Comparison of ENCODE assay signal across 9 mouse cellular contexts in the genomic region with DNA sequence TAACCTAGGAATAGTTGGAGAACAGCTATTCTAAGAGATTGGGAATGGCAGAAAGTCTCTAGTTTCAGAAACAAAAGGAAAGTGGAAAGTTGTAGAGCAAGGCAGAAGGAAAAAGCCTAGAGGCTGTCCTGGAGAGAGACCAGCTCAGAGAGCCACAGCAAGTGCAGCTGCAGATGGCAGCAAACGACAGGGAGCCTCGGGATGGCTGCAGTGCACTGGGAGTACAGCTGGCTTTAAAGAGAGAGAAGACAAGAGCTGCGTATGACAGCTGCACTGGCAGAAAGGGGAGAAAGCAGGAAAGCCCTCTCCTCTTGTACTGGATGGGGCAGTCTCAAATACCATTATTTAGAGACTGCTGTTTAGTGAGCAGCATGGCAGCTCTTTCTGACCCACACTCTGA. TPM values are rescaled to one million over a fixed set of nuclear protein-coding genes. Genes with fewer than 3 reads are reported as not detected.
DNase-seq lines count a peak whose midpoint lies in the region; ATAC-seq and TF ChIP-seq lines count a peak whose summit lies in the region.
"Had no signal": no experiment of that assay in that cellular context is flagged by ENCODE, and none has a peak within 500 bp of the region (broad histone marks: within the 10 kb centered on the region; RNA-seq: fewer than 3 reads in every experiment).

No protein-coding gene starts in this region.

- no peak for DNase-seq in forebrain, embryonic 11.5 days (ENCODE audit: low spot score)
- peak; percentile 46 for DNase-seq in lung, embryonic 14.5 days
- DNase-seq in lung, adult 2 months, result no peak
- DNase-seq in embryonic facial prominence, embryonic 14.5 days (ENCODE audit: low spot score), result peak; percentile 49
- DNase-seq in urinary bladder, postnatal 4 days (ENCODE audit: low spot score in 2 of 2), result no peak
- no peak for DNase-seq in urinary bladder, adult 2 months (ENCODE audit: low spot score)

- TF ChIP-seq POLR2A in lung, adult 2 months (IDR thresholded peaks at IDR 0.05; ENCODE audit: borderline replicate concordance, extremely low read depth, low read depth, low read length), result no peak

- TF ChIP-seq CTCF in lung, embryonic 14.5 days (IDR thresholded peaks at IDR 0.05; ENCODE audit: low read depth), result peak; percentile 30; the same call in 1 of the 2 replicates
- TF ChIP-seq CTCF in lung, adult 2 months (IDR thresholded peaks at IDR 0.05; ENCODE audit: insufficient read depth, low read length), result no peak

- no peak overlapping the region for H3K4me2 ChIP-seq in forebrain, embryonic 15.5 days (replicated peaks)
- H3K4me2 ChIP-seq in forebrain, embryonic 11.5 days (ENCODE audit: low read depth, low read length, severe bottlenecking), result no peak overlapping the region
- no peak overlapping the region for H3K4me2 ChIP-seq in lung, embryonic 14.5 days
- no peak overlapping the region for H3K4me2 ChIP-seq in embryonic facial prominence, embryonic 14.5 days (ENCODE audit: low read depth, low read length)
- no peak overlapping the region for H3K4me2 ChIP-seq in neural tube, embryonic 12.5 days (replicated peaks)
- H3K4me2 ChIP-seq: embryonic facial prominence, embryonic 12.5 days had no signal

- peak; percentile 71; the same call in 1 of the 2 replicates for ATAC-seq in forebrain, embryonic 15.5 days (replicated peaks)
- ATAC-seq in forebrain, embryonic 11.5 days (replicated peaks; ENCODE audit: low FRiP score), result no peak
- no peak for ATAC-seq in lung, embryonic 14.5 days (ENCODE audit: insufficient read depth)
- ATAC-seq in embryonic facial prominence, embryonic 14.5 days (ENCODE audit: low read depth), result no peak
- ATAC-seq in neural tube, embryonic 12.5 days (ENCODE audit: low FRiP score, low read depth), result peak; percentile 53; the same call in 1 of the 2 replicates

- H3K27ac ChIP-seq in forebrain, embryonic 15.5 days (replicated peaks), result no peak overlapping the region
- H3K27ac ChIP-seq in forebrain, embryonic 11.5 days (ENCODE audit: low read depth, low read length), result no peak overlapping the region
- H3K27ac ChIP-seq in lung, embryonic 14.5 days (ENCODE audit: low read depth), result no peak overlapping the region
- H3K27ac ChIP-seq in embryonic facial prominence, embryonic 14.5 days (replicated peaks; ENCODE audit: low read depth, low read length), result no peak overlapping the region
- no peak overlapping the region for H3K27ac ChIP-seq in neural tube, embryonic 12.5 days
- H3K27ac ChIP-seq: embryonic facial prominence, embryonic 12.5 days had no signal

- no peaks in the 10 kb centered on the region for H3K4me1 ChIP-seq in forebrain, embryonic 15.5 days
- H3K4me1 ChIP-seq in forebrain, embryonic 11.5 days (replicated peaks; ENCODE audit: control insufficient read depth, insufficient read depth, low read length), result no peaks in the 10 kb centered on the region
- H3K4me1 ChIP-seq in lung, embryonic 14.5 days (ENCODE audit: insufficient read depth), result no peaks in the 10 kb centered on the region
- no peaks in the 10 kb centered on the region for H3K4me1 ChIP-seq in lung, adult 2 months (ENCODE audit: control insufficient read depth, insufficient read depth, low read length)
- H3K4me1 ChIP-seq in embryonic facial prominence, embryonic 14.5 days (ENCODE audit: control insufficient read depth, insufficient read depth, low read length), result no peaks in the 10 kb centered on the region
- no peaks in the 10 kb centered on the region for H3K4me1 ChIP-seq in neural tube, embryonic 12.5 days
- H3K4me1 ChIP-seq: embryonic facial prominence, embryonic 12.5 days had no signal

- 19% methylated on average over 3 of the region's 3 CpGs for WGBS in forebrain, embryonic 15.5 days
- WGBS in forebrain, embryonic 11.5 days, result 28% methylated on average over 3 of the region's 3 CpGs
- WGBS in lung, embryonic 14.5 days, result 4% methylated on average over 3 of the region's 3 CpGs
- WGBS in lung, adult 2 months, result 13% methylated on average over 3 of the region's 3 CpGs
- whole genome bisulfite sequencing in embryonic facial prominence, embryonic 14.5 days, result 7% methylated on average over 3 of the region's 3 CpGs
- WGBS in neural tube, embryonic 12.5 days, result 10% methylated on average over 3 of the region's 3 CpGs

- no peaks in the 10 kb centered on the region for H3K36me3 ChIP-seq in forebrain, embryonic 15.5 days
- no peaks in the 10 kb centered on the region for H3K36me3 ChIP-seq in forebrain, embryonic 11.5 days (ENCODE audit: control insufficient read depth, insufficient read depth, low read length)
- H3K36me3 ChIP-seq in lung, embryonic 14.5 days (ENCODE audit: insufficient read depth), result no peaks in the 10 kb centered on the region
- no peaks in the 10 kb centered on the region for H3K36me3 ChIP-seq in embryonic facial prominence, embryonic 14.5 days (ENCODE audit: control insufficient read depth, insufficient read depth, low read length)
- H3K36me3 ChIP-seq in neural tube, embryonic 12.5 days, result no peaks in the 10 kb centered on the region
- H3K36me3 ChIP-seq: embryonic facial prominence, embryonic 12.5 days had no signal

- no peaks in the 10 kb centered on the region for H3K27me3 ChIP-seq in forebrain, embryonic 15.5 days
- no peaks in the 10 kb centered on the region for H3K27me3 ChIP-seq in forebrain, embryonic 11.5 days (ENCODE audit: control insufficient read depth, insufficient read depth, low read length)
- no peaks in the 10 kb centered on the region for H3K27me3 ChIP-seq in lung, embryonic 14.5 days (ENCODE audit: insufficient read depth, low read length)
- H3K27me3 ChIP-seq in embryonic facial prominence, embryonic 14.5 days (replicated peaks; ENCODE audit: control insufficient read depth, insufficient read depth, low read length), result no peaks in the 10 kb centered on the region
- no peaks in the 10 kb centered on the region for H3K27me3 ChIP-seq in neural tube, embryonic 12.5 days (replicated peaks)
- H3K27me3 ChIP-seq: embryonic facial prominence, embryonic 12.5 days had no signal

- H3K9me3 ChIP-seq in forebrain, embryonic 15.5 days, result no peaks in the 10 kb centered on the region
- no peaks in the 10 kb centered on the region for H3K9me3 ChIP-seq in forebrain, embryonic 11.5 days (ENCODE audit: control insufficient read depth, low read length)
- H3K9me3 ChIP-seq in lung, embryonic 14.5 days (ENCODE audit: low read depth, low read length), result no peaks in the 10 kb centered on the region
- H3K9me3 ChIP-seq in embryonic facial prominence, embryonic 14.5 days (ENCODE audit: control insufficient read depth, low read length), result no peaks in the 10 kb centered on the region
- H3K9me3 ChIP-seq in neural tube, embryonic 12.5 days, result no peaks in the 10 kb centered on the region
- H3K9me3 ChIP-seq: embryonic facial prominence, embryonic 12.5 days had no signal

- H3K4me3 ChIP-seq in forebrain, embryonic 15.5 days, result no peak overlapping the region
- no peak overlapping the region for H3K4me3 ChIP-seq in forebrain, embryonic 11.5 days (ENCODE audit: low read depth, low read length)
- no peak overlapping the region for H3K4me3 ChIP-seq in lung, embryonic 14.5 days (ENCODE audit: low read depth, low read length)
- no peak overlapping the region for H3K4me3 ChIP-seq in lung, adult 2 months (replicated peaks; ENCODE audit: extremely low read depth, low read depth, low read length)
- H3K4me3 ChIP-seq in embryonic facial prominence, embryonic 14.5 days (ENCODE audit: low read depth, low read length), result no peak overlapping the region
- H3K4me3 ChIP-seq in neural tube, embryonic 12.5 days, result no peak overlapping the region
- H3K4me3 ChIP-seq: embryonic facial prominence, embryonic 12.5 days had no signal

- no peak overlapping the region for H3K9ac ChIP-seq in forebrain, embryonic 15.5 days (replicated peaks)
- no peak overlapping the region for H3K9ac ChIP-seq in forebrain, embryonic 11.5 days (ENCODE audit: low read length)
- no peak overlapping the region for H3K9ac ChIP-seq in lung, embryonic 14.5 days
- H3K9ac ChIP-seq in embryonic facial prominence, embryonic 14.5 days (ENCODE audit: low read depth, low read length), result no peak overlapping the region
- H3K9ac ChIP-seq in neural tube, embryonic 12.5 days, result no peak overlapping the region
- H3K9ac ChIP-seq: embryonic facial prominence, embryonic 12.5 days had no signal

RNA-seq across cellular contexts. Expression of gene Stxbp5l, which starts 37.7 kb away (rescaled TPM):
- 6.2 and 7.8 TPM in 2 replicates for polyA plus RNA-seq in forebrain, embryonic 15.5 days (2015; fragmentation: Nextera tagmentation; extraction: Ambion mirVana)
- polyA plus RNA-seq in forebrain, embryonic 11.5 days (2014; fragmentation: Nextera tagmentation; extraction: Ambion mirVana), result 2.6 and 3.1 TPM in 2 replicates
- 0.12 and 0.24 TPM in 2 replicates for polyA plus RNA-seq in lung, embryonic 14.5 days (2014; fragmentation: Nextera tagmentation; extraction: Ambion mirVana)
- polyA plus RNA-seq in lung, adult 2 months (2012; rRNA removed), result not detected in 2 replicates
- 0.35 and 0.94 TPM in 2 replicates for polyA plus RNA-seq in embryonic facial prominence, embryonic 14.5 days (2014; fragmentation: Nextera tagmentation; extraction: Ambion mirVana)
- 5.4 and 7.2 TPM in 2 replicates for polyA plus RNA-seq in neural tube, embryonic 12.5 days (2016; fragmentation: Nextera tagmentation; extraction: Ambion mirVana)
- polyA plus RNA-seq in urinary bladder, adult 2 months (2012; rRNA removed), result 0.03 TPM in 1 of 2 replicates, not detected in the other

Comparison
In these comparisons a context has a peak if more than half of its experiments do, and no peak if none do; other contexts are left out.
1. ATAC-seq: peak in forebrain, embryonic 15.5 days (single experiment) and neural tube, embryonic 12.5 days (single experiment); none in forebrain, embryonic 11.5 days (single experiment), lung, embryonic 14.5 days (single experiment) and embryonic facial prominence, embryonic 14.5 days (single experiment).
2. DNase-seq: peak in lung, embryonic 14.5 days (single experiment) and embryonic facial prominence, embryonic 14.5 days (single experiment); none in forebrain, embryonic 11.5 days (single experiment), lung, adult 2 months (single experiment), urinary bladder, postnatal 4 days (0 of 2) and urinary bladder, adult 2 months (single experiment).